Mouse (Mus musculus) c-Kit-positive CD71-negative TER-119-negative erythroid progenitor cells, embryonic 14.5 days (primary cell): ENCODE data around the gene Pde1b.

Experiments used
- DNase-seq: peaks from one replicate; pipeline ENCODE4 v3.0.0-alpha.2; 2013; ENCODE audit warnings: low read depth

Gene Pde1b

DNA sequence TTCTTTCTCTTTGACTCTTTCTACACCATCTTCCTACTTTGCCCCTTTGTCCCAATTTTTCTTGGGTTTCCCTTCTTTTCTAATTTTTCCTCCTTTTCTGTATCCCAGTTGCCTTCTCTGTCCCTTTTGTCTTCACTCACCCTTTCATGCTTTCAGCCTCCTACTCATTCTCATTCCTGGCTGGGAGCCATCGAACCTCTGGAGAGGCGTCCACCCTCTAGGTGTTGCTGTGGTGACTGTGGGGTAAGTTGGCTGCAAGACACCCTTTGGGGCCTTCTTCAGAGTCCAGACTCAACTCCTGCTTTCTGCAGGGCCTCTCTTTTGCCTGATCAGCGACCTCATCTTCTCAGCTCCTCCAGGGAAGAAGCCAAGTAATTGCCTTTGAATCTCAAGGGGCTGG lies 6.5 kb downstream of the Pde1b start:
- no peak for DNase-seq

DNA sequence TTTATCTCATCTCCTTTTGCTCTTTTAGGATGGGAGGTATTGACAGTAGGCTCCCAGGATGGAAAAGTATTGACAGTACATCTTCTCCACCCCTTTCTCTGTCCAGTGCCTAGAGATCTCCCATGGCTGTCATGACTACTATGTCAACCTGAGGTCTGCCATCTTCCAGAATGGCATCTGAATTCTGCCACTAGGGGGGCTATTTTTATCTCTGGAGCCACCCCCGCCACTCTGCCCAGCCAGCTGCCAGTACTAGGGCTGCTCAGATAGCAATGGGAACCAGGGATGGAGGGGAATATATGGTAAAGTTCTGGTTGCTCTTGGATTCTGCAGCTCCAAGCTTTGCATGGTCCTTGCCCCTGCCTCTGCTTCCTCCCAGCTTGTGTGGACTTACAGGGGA lies 8.8 kb downstream of the Pde1b start:
- DNase-seq = no peak

DNA sequence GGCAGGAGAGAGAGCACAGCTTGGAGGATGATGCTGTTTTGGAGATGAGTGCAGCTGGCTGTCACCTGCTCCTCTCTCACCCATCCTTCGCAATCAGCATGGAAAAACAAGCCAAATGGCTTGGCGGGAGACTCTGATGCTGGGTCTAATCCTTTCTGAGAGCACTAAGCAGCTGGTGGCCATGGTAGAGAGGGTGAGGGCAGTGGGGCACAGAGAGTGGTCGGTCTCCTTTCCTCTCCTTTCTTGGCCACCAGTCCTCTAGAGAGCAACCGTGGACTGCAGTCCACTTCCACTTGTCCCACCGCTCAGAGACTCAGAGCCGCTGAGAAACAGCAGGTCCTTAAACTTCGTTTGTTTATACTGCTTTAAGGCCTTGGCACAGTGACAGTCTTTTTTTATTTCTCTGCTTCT lies 10.8 kb downstream of the Pde1b start:
- DNase-seq = no peak

DNA sequence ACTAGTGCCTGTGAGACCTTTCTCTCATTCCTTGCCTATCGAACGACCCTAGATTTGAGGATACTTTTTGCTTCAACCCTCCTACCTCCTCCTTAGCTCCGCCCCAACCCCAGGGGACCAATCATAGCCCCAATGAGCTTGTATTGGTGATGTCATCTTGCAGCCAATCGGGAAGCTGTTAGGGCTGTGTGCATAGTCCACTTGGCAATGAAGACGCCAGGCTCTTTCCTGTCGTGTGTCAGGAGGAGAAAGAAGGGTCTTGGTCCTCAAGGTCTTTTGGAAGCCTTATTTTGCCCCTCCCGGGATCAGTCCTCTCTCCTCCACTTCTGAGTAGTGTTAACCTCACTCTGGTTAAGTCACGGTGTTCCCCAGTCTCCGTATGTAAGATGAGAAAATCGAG lies 11.3 kb downstream of the Pde1b start:
- peak; percentile 58 for DNase-seq

DNA sequence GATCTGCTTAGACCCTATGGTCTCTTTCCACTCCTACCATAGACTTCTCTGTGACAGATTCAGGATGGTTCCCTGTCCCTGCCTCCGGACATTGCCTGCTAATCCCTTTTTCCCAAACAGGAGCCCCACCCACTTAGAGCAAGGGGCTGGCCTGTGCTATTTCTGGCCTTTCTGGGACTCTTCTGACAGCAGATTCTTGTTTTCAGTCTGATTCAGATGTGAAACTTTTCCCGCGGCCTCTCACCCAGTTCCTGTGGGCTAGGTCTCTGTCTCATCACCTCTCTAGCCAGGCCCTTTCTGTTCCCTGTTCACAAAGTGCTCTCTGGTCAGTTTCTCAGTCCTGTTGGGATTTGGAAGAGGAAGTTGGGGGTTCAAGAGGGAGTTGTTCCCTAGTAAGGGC lies 12.1 kb downstream of the Pde1b start:
- DNase-seq = no peak

DNA sequence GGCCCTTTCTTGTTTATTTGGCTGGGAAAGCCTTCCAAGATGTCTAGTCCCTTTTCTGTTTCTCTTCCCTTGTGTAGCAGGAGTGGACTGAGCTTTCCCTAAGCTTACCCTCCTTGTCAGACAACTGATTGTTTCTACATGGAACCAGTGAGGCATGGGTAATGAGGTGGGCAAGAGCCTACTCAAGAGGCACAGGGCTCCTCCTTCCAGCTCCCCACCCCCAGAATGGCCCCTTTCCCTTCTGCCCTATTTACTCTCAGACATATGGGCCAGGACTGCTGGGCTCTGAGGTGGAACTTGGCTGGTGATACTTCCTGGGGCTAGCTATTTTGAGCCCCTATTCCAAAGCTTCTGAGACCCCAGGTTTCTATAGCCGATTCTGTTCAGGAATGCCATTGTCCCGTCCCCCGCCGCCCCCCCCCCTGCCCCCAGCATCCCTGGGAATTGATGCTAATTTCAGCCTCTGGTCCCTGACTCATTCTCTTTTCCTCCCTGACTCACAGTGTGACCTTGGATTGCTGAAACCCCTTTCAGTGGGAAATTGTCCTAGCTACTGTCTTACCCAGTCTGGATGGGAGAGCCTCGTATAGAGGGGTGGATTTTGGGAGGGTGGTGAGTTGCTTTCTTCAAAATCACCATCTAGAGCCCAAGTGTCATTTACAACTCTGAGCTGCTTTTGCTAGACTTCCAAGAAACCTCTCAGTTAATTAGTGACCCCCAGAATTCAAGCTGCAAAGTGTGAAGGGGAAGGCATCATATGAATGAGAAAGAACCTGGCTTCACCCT lies 16.0 kb downstream of the Pde1b start:
- DNase-seq = no peak

DNA sequence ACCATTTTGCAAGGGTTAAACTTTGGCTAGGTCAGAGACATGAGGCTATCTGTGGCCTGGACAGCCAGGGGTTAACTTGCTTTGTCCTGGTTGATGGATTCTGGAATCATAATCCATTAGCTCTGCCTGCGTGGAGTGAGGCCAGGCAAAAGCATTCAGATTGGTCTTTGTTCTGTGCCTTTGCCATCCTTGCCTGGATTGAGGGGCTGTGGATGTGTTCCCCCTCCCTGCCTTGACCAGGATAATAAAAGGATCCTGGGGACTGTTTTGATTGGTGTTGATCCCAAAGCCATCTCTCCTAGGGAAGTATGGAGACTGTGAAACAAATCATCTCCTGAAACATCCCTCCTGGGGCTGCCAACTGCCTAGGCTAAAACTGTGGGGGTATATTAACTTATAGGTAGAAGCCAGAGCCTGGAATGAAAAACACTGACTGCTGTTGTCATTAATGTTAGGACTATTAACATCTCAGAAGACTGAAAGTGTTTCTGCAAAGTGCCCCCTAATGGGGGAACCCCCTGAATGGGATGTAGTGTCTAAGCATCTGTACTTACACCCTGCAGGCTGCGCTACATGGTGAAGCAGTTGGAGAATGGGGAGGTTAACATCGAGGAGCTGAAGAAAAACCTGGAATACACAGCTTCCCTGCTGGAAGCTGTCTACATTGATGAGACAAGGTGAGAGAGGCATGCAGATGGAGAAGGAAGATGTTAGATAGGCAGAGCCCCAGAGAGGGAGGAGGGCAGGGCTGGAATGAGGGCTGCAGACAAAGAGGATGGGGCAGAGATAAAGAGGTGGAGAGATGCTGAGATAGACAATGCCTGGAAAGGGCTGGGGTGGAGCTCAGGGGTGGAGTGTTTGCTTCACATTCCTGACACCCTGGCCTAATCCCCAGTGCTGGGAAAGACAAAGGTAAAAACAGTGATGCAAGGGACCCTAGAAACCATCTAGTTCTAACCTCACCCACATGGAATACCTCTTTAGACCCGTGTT lies 16.8 kb downstream of the Pde1b start:
- DNase-seq = no peak

DNA sequence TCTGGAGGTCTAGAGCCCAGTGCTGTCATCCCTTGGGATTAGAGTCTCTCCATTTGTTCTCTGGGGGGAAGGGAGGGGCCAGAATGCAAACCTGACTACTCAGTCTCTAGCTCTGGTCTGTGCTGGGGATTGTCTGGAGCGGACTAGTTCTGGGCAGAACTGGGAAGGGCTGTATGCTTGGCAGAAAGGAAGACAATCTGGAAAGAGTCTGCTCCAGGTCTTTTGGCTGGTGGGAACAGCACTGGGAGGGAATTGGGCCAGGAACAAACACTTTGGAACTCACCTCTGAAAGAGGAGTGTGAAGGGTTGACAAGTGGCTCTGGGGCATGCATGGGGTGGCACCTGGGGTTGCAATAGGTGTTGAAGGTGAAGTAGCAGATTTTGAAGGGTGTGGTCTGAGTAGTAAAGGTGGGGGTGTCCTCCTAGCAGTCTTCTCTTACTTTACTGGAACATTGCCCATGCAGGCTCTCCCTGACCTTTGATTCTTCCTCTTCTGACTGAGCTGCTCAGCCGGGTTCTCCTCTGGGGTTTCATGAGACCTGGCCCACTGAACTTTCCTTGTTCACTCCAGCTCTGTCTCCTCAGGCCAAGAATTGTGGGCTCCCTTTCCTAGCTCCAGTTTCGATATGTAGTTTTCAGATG lies 19.7 kb downstream of the Pde1b start:
- no peak for DNase-seq

DNA sequence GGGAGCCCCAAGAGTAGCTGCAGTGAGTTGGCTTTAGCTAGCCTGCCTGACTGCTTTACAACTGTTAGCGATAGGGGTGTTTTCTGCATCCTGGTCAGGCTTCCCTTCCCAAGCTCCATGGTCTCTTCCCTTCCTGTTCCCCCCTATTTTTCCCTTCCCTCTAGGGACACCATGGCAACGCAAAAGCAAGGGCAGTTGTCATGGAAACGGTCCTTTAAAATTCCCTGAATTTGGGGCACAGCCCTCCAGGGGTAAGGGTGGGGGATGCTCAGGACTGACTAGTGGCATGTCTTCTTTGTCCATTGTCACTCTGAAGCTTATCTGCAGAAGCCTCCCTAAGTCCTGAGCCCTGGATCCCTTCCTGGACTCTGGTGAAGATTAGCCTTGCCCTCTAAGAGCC lies 20.3 kb downstream of the Pde1b start:
- DNase-seq = no peak

DNA sequence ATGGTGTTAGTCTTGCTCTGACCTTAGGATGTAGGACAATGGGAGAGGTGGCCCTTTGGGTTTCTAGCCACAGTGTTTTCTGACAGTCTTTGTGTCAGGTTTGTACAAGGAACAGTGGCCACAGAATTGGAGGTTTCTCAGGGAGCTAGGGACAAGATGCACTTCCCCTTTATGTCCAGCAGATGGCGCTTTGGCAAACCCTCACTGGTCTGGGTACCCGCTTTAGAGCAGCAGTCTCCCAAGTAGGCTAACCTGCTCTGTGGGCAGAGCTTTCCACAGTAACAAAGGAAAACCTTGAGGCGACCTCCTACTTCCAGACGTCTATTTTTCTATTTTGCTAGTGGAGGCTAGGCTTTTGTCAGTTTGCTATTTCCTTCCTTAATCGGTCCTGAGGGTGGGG lies 27.5 kb downstream of the Pde1b start:
- DNase-seq = peak; percentile 36

DNA sequence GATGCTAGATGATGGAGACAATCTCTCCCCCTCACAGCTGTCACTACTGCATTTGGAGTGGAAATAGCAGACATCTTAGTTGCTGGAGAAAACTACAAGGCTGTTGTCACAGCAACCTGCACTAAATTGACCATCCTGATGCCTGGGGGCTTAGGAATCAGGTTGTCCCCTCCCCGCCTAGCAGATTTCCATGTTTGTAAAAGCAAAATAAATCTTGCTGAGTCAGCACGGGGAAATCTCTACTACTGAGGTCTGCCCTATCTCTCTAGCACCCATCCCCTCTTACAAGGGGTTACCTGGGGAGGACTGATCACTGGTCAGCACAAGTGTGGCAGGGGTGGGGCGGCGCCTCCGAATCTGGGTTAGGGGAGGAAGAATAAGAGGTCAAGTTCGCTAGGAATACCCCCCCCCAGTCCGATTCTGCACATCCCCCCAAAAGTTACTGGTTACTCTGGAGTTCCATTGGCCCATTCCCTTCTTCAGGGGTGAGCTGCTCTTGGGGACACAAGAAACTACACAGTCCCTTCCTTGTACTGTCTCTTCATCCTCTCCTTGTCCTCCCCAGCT lies 31.3 kb downstream of the Pde1b start:
- no peak for DNase-seq

DNA sequence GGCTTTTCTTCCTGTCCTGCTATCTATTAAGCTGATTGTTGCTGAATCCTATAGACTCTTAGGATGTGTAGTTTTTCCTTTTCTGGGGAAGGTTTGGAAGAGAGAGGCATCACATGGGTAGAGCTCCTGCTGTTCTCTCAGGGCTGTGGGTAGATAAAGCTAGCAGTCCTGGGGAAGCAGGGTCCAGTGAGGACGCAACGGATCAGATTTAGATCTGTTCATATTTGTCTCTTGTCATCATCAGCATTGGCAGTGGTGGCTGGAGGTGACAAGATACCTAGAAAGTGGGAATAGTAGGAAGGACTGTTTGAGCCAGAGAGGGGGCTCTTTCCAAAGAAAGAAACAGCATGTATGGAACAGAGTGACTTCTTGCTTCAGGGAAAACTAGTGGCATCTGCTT lies 32.2 kb downstream of the Pde1b start:
- no peak for DNase-seq

DNA sequence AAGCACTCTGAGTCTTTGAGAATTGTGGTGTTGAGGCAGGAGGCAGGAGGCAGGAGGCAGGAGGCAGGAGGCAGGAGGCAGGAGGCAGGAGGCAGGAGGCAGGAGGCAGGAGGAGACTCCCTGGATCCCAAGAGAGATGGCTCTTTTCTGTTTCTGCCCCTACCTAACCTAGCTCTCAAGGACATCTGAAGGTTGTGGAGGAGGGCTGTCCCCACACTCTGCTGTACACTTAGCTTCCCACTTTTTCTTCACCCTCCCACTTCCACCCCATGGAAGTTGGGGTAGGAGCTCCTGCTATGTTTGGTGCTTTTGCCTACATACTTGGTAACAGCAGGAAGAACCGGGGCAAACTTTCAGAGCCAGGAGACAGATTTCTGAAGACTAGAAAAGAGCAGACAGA lies 33.0 kb downstream of the Pde1b start:
- no peak for DNase-seq

DNA sequence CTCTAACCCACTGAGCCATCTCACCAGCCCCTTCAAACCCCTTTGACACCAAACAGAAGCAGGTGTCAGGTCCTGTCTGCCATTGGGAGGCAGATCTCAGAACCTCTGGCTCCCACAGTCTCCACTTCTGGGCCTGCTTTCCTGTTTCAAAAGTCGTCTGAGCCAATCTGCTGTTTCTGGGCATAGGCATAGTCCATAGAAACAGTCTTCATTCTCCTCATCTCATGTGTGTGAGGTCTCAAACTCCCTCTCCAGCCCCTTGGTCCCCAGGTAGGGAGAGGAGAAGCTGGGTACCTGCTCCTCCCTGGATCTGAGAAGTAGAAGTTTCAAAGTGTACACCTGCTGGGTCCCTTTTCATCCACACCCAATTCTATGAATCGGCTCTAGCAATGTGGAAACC lies 33.6 kb downstream of the Pde1b start:
- no peak for DNase-seq

DNA sequence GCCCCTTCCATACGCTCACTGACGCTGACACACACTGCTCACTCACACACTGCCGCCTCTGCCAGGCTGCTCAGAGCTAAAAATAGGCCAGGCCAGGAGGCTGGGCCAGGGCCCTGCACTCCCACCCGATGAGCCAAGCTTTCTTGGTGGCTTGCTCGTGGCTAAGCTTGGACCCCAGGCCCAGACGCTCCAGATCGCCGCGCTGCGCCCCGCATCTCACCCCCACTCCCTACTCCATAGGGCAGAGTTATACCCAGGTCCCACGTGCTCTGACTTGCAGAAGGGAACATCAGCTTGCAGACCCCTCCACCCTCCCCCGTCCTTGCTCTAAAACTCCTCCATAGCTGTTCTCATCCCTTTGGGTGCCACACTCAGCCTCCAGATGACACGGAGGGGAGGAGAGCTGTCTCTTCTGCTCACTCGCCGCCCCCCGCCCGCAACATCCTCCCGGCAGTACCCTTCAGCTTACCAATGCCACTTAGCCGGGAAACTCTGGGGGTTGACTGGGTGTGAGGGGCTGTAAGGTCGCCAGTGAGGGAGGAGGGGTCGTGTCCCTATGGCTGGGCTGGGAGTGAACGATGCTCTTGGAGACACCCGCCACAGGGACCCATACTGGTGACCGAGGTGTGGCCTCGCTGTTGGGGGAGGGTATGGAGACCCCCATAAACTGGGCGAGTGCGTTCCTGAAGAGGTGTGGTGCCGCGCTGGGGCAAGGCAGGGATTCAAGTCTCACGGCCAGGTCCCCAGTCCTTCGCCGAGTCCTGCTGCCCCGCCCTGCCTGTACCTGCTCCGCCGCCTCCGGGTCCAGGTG lies 34.4 kb downstream of the Pde1b start:
- DNase-seq = no peak

DNA sequence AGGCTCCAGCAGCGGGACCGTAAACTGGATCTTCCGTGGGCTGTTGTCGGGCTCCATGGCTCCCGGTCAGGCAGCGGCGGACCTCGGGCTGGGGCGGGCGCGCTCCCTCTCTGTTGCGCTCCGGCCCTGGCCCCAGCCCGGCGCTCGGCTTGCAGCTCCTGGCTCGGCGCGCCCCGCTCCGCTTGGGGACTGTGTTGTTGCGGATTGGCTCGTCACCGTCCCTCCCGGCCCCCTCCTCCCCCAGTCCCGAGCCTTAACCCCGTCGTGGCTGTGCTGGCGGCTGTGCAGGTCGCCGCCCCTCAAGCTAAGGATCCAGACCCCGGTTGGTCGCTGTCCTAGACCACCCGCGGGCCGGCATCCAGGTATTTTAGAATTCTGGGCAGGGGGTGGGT lies 35.0 kb downstream of the Pde1b start, which contains the start of gene Ppp1r1a:
Gene Ppp1r1a, minus strand, starts transcription at position 182 of the 392 bp plus-strand sequence.
- no peak for DNase-seq

DNA sequence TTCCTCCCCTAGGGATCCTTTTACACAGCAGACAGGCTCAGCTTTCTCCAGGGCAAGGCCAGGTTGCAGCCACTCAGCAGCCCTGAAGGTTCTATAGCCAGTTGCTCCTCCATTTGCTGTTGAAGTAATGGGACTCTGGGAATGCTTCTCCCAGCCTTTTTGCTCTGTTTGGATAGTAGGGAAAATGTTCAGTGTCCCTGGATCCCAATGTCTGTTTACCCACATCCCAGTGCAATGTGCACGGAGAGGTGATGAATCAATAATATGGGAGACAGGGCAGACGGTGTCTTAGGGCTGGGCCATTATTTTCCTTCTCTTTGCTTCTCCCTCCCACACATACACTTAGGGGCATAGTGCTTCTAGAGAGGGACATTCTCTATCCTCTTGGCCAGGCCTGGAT lies 36.4 kb downstream of the Pde1b start:
- no peak for DNase-seq

DNA sequence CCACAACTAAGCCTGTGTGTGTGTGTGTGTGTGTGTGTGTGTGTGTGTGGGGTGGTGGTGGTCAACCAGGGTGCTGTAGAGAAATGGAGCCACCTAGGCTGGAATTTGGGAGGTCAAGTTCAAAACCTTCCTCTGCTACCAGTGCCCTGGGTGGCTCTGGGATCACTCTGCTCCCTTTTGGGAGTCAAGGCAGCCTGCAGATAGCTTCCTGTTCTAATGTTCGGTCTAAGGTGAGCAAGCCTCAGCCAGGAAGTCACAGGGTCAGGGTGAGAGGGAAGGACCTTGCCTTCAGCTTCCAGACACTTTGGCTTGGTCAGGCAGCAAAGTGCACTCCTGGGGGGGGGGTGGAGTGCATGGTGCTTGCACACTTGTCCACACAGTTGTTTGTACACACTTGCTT lies 37.8 kb downstream of the Pde1b start:
- DNase-seq = no peak

DNA sequence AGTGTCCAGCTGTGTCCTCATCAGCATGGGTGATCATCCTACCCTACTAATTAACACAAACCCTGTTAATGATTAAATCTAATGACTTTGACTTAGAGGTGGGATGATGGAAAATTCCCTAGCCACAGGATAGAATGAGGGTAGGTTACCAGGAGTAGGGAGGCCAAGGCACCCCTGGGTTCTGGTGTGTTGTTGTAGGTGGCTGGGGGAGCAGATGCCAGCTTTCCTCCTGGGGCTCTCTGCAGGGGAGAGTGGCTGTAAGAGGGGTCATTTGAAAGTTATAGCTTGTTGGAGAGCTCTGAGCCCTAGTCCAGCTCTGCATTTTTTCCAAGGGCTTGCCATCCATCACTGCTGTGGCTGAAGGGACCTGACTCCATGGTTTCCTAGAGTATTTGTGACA lies 39.7 kb downstream of the Pde1b start:
- no peak for DNase-seq

DNA sequence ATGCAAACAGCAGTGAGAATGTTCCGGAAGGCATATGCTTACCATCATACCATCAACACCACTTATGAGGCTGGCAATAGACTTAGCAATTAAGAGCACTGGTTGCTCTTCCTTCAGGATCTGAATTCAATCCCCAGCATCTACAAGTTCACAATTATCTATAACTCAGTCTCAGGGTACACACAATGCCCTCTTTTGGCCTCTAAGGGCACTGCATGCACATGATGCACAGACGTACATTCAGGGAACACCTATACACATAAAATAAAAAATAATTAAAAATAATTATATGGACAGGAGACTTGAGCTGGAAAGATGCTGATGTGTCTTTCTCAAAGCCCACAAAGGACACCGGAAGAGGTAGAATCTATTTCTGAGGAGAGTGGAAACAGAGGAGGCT lies 45.1 kb downstream of the Pde1b start:
- DNase-seq = no peak

DNA sequence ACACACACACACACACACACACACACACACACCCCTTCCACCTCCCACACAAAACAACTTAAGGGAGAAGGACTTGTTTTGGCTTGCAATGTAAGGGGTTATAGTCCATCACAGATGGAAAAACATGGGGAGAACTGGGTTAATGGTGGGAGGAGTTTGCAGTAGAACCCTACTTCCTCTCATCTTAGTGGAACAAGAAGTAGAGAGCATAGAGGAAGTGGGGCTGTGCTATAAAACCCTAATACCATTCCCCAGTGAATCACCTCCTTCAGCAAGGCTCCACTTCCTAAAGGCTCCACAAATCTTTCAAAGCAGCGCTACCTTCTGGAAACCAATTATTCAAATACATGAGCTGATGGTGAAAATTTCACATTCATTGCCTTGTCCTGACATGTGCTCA lies 46.6 kb downstream of the Pde1b start:
- DNase-seq = no peak
